Mouse (Mus musculus) cerebellum, postnatal 4 days (tissue): ENCODE results near the gene Lrig3.

Source experiments
- DNase-seq, 2 experiments: peaks; one replicate each; pipeline ENCODE4 v3.0.0; 2022; ENCODE audit warnings: low spot score in 2 of 2, mixed read lengths in 1 of 2

Gene Lrig3

DNA sequence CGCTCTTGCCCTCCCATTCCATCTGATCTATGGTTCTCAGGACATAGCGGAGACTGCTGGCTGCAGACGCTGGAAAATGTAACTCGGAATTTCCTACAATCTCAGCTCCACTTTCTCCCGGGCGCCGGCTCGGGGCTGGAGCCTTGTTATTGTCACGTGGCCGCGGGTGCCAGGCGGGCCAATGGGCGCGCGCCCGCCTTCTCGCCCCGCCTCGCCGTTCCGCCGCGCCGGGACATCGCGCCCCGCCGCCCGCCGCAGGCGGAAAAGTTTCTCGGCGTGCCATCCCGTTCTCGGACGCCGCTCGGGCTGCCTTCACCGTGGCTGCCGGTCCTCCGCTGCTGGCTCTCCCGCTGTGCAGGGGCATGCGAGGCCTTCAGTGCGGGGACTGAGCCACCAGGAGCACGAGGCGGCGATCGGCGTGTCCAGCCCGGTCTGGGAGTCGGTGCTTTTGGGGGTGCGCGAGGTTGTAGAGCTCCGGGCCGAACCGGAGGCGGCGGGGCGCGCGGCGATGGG is at the start of gene Lrig3:
TSS of gene Lrig3 (plus strand) at position 201 of the 513 bp plus-strand sequence.
- peak; percentile 38 to 75 for DNase-seq

GRCm38 (mm10) chr10:125916781-125917180 is 49.2 kb upstream of the Lrig3 start:
- no peak for DNase-seq

- no peak for DNase-seq
Measured at GRCm38 (mm10) chr10:125917436-125917871, 48.5 kb upstream of the Lrig3 start.

GRCm38 (mm10) chr10:125918994-125919393 is 47.0 kb upstream of the Lrig3 start:
- no peak for DNase-seq

- DNase-seq: no peak
Measured at GRCm38 (mm10) chr10:125921654-125922446, 44.1 kb upstream of the Lrig3 start.

- DNase-seq: no peak
Measured at GRCm38 (mm10) chr10:125929961-125930360, 36.0 kb upstream of the Lrig3 start.

DNA sequence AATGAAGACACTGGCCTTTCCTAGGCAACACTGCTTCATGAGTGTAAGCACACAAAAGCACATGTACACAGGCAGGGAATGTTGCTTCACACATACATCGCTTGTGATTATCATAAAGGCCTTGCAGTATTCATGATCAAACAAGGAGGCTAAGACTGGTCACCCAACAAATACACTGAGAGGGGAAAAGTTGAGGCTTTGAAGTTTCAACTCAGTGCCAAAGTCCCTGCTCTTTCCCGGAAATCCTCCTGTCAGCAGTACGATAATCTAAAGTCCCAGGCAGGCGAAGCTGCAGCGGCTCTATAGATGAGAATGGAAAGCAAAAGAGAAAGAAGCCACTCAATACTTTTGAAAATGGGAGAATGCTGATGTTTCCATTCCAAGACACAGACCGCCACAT is 32.6 kb upstream of the Lrig3 start:
- no peak for DNase-seq

DNA sequence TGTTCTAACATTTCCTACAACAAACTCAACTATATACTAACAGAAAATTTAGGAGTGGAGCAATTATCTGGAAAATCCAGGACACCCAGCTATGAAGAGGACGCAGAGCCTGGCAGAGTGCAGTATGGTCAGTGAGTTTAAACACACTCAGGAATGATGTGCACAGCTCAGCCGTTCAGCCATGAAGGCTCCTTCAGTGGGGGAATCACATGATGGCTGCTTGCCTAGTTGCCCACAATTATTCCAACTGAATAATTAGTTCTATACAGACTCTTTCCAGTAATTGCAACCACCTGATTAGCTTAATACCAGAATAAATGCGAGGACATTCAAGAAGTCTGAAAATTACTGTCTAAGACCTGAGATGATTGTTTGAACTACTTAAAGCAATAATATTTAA is 31.9 kb upstream of the Lrig3 start:
- DNase-seq: no peak

DNA sequence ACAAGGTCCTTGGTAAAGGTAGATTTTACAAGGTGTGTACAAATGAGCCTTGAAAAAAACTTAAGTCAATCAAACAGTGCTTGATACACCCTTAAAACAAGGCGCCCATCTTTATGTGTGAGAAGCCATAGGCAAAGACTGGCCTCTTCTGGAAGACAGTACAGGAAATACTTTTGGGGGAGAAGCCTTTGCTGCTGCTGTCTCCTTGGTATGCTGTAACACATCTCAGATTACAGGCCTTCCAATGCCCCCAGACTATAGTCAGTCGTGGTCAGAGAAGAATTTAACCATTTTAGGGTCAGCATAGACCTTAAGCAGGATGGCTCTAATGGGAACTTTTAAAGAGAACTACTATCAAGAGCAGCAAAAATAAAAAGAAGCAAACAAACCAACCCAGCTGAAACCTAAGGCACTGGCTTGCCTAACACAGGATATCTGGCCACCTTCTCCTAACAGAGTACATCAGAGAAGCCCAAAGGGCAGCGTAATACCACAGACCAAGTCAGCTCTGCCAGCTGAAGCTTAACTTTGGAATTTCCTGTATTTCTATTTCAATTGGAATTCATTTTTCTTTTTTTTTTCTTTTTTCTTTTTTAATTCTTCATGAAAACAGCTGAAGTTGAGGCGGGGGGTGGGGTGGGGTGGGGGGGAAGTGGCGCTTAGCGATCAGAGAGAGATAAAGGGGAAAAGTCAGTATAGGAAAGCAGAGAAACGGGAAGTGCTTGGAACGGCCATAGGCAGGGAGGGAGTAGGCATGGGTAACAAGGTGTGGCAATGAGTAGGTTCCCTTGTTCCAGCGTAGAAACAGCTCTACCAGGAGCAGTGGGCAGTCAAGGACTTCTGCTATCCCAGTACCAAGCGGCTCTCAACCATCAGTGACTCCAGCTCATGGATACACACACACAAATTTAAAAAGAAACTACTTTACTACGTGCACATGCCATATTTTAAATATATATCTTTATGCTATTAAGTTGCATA is 28.2 kb upstream of the Lrig3 start:
- no peak for DNase-seq

DNA sequence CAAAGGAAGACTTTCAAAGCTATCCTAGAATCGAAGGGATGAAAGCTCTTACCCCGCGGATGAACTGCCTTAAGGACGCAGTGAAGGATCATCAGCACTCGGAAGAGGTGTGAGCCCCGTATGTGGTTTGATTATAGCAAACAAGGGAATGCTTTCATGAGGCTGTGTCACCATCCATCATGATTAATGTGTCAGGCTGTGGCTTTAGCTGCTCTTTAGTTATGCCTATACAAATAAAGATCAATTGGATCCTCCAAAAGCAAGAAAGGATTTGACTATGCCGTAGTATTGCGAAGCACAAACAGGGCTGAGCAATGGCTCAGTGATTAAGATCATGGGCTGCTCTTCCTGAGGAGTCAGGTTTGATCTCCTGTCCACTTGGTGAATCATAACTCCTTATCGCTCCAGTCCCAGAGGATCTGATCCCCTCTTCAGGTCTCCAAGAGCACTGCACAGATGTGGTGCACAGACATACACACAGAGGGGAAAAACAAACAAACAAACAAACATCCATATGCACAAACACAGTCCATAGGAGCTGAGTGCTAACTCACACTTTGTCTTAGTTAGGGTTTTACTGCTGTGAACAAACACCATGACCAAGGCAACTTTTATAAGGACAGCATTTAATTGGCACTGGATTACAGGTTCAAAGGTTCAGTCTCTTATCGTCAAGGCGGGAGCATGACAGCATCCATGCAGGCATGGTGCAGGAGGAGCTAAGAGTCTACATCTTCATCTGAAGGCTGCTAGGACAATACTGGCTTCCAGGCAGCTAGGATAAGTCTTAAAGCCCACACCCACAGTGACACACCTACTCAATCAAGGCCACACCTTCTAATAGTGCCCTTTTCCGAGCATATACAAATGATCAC is 27.2 kb upstream of the Lrig3 start:
- DNase-seq: no peak

GRCm38 (mm10) chr10:125940316-125941059 is 25.5 kb upstream of the Lrig3 start:
- no peak for DNase-seq

DNA sequence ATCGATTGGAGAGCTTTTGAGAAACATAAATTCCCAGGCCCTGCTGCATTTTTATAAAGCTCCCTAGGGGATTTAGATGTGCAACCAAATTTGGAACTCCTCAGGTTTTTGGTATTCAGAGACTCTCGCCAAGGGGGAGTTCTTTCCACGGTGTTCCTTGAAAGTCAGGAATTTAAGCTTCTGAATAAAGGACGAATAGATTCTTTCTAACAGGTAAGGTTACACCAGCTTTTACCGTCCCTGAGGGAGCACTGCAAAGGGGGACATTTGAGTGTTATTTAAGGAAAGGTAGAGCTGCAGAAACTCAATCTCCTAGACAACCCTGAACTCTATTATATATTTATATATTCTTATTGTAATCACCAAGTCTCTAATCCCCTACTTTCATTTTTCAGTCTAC is 22.9 kb upstream of the Lrig3 start:
- no peak for DNase-seq

GRCm38 (mm10) chr10:125944762-125945504 is 21.0 kb upstream of the Lrig3 start:
- no peak for DNase-seq

- DNase-seq: no peak
Measured at GRCm38 (mm10) chr10:125948842-125949474, 17.0 kb upstream of the Lrig3 start.

DNA sequence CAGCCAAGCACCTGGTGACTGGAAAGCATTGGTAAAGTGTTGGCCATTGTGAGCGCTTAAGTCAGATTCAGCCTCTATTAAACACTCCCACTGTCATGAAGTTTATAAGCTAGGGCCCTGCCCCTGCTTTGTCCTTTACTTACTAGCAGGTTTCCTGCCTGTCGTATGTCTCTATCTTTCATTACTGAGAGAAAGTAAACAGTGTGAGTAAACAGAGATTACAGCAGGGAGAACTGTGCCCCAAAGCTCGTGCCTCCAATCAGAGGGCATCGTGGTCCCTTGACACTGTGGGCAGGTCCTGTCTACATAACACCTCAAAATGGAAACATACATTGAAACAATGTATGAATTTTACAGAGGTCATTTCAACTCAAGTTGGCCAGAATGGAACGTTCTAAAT is 14.3 kb upstream of the Lrig3 start:
- no peak for DNase-seq

GRCm38 (mm10) chr10:125954343-125954742 is 11.6 kb upstream of the Lrig3 start:
- DNase-seq: no peak

DNA sequence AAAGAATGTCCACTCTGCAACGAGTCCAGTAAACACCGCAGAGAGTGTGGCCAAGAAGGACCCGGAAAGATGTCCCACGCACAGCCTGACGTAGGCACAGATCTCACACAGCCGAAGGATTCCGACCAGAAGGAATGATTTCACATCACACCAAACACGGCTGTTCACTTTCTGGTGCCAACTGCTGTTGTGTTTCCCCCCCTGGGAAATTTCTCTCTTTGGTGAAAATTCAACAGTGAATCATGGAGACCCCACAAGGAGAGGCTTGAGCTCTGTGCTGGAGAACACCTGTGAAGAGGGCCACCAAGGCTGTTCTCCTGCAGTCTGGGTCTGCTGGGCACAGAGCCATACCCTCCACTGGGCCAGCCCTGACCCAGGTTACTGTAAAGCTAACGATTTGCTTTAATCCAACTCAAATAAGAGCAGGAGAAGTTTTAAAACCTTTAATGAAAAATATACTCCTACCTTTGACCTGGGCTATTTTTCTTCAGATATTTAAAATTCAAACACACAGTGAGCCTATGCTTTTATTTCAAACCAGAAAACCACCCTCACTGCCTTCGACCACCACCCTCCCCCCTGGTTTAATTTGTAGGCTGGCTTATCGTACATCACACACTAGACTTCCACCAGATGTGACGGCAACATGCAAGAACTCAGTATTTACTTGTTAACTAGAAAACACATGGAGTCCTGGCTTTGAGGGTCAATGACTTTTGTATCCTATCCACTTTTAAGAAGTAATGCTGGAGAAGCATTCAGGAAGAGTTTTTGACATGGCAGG is 11.0 kb upstream of the Lrig3 start:
- DNase-seq: peak in 1 of 2 experiments; percentile 36

GRCm38 (mm10) chr10:125961411-125962107 is 4.4 kb upstream of the Lrig3 start:
- no peak for DNase-seq
